26 mouse cellular contexts compared by ENCODE assay signal in genomic region chr3:154761108-154761507, GRCm38 (mm10).
"Had no signal": no experiment of that assay in that cellular context is flagged by ENCODE, and none has a peak within 500 bp of the region (broad histone marks: within the 10 kb centered on the region; RNA-seq: fewer than 3 reads in every experiment).

No protein-coding gene starts in this region.

- DNase-seq: cerebellum, adult 9-11 months; cerebellum, postnatal 10 days; cerebellum, postnatal 14 days; cerebellum, postnatal 25 days; cerebellum, postnatal 36 days; embryo, embryonic 11 days; forebrain, postnatal 0 days; gastrocnemius, adult 2 months; gastrocnemius, postnatal 10 days; gastrocnemius, postnatal 25 days; gastrocnemius, postnatal 36 days; heart, adult 11 months; heart, adult 18-20 months; heart, adult 2 months had no signal

- ATAC-seq: forebrain, embryonic 13.5 days; forebrain, embryonic 14.5 days; forebrain, embryonic 15.5 days; forebrain, embryonic 16.5 days; forebrain, postnatal 0 days had no signal

- H3K36me3 ChIP-seq: embryonic facial prominence, embryonic 10.5 days; embryonic facial prominence, embryonic 12.5 days; embryonic facial prominence, embryonic 13.5 days; embryonic facial prominence, embryonic 15.5 days; forebrain, embryonic 10.5 days; forebrain, embryonic 12.5 days; forebrain, embryonic 15.5 days; heart, embryonic 10.5 days had no signal

- H3K27me3 ChIP-seq: embryonic facial prominence, embryonic 12.5 days; embryonic facial prominence, embryonic 13.5 days; embryonic facial prominence, embryonic 15.5 days; forebrain, embryonic 13.5 days; forebrain, embryonic 15.5 days had no signal

- H3K27ac ChIP-seq: embryonic facial prominence, embryonic 10.5 days; embryonic facial prominence, embryonic 12.5 days; embryonic facial prominence, embryonic 13.5 days; embryonic facial prominence, embryonic 15.5 days; forebrain, embryonic 10.5 days; forebrain, embryonic 12.5 days; forebrain, embryonic 13.5 days; forebrain, embryonic 15.5 days; gastrocnemius, adult 2 months; heart, adult 2 months; heart, embryonic 10.5 days had no signal

- H3K4me3 ChIP-seq: embryonic facial prominence, embryonic 10.5 days; embryonic facial prominence, embryonic 12.5 days; embryonic facial prominence, embryonic 13.5 days; embryonic facial prominence, embryonic 15.5 days; erythroblast, embryonic 14.5 days; forebrain, embryonic 10.5 days; forebrain, embryonic 12.5 days; forebrain, embryonic 13.5 days; forebrain, embryonic 15.5 days; gastrocnemius, adult 2 months; heart, adult 2 months; heart, embryonic 10.5 days had no signal
